Mouse (Mus musculus) C2C12 (cell line): ENCODE results near the gene Ccdc130. TPM values are rescaled to one million over a fixed set of nuclear protein-coding genes. Genes with fewer than 3 reads are reported as not detected.

ENCODE experiments used
- H3K27me3 ChIP-seq: one replicate; pipeline ENCODE4 v1.6.1; 2011; ENCODE audit not compliant: control insufficient read depth, insufficient read depth, insufficient read length
- H3K36me3 ChIP-seq: one replicate; pipeline ENCODE4 v1.6.1; 2011; ENCODE audit not compliant: control insufficient read depth, insufficient read depth
- H3K4me3 ChIP-seq: one replicate; pipeline ENCODE4 v1.5.1; 2011; ENCODE audit warnings: mild to moderate bottlenecking, control low read depth; ENCODE audit not compliant: poor library complexity, insufficient read depth, severe bottlenecking
- H3K79me2 ChIP-seq: one replicate; pipeline ENCODE4 v1.6.1; 2011; ENCODE audit not compliant: control insufficient read depth, insufficient read depth
- H3K79me3 ChIP-seq: one replicate; pipeline ENCODE4 v1.6.1; 2011; ENCODE audit warnings: low read depth, control low read depth
- H3ac ChIP-seq: one replicate; pipeline ENCODE3; 2011; ENCODE audit warnings: low read depth; ENCODE audit not compliant: control insufficient read depth, insufficient read length
- CEBPB ChIP-seq: IDR thresholded peaks from one replicate; pipeline ENCODE4 v1.6.1; 2011; ENCODE audit warnings: low read depth, mild to moderate bottlenecking, control low read depth, moderate library complexity
- CTCF ChIP-seq: IDR thresholded peaks from one replicate; pipeline ENCODE4 v1.5.1; 2011; ENCODE audit not compliant: control insufficient read depth, insufficient read depth, insufficient read length
- FOSL1 ChIP-seq: IDR thresholded peaks from one replicate; pipeline ENCODE4 v1.8.0; 2011; ENCODE audit warnings: mild to moderate bottlenecking, low read length; ENCODE audit not compliant: poor library complexity, insufficient read depth, severe bottlenecking
- MAX ChIP-seq: IDR thresholded peaks from one replicate; pipeline ENCODE4 v1.6.1; 2011; ENCODE audit warnings: mild to moderate bottlenecking, control low read depth
- MYOD1 ChIP-seq: IDR thresholded peaks from one replicate; pipeline ENCODE4 v1.6.1; 2011; ENCODE audit warnings: low read depth; ENCODE audit not compliant: control insufficient read depth, insufficient read length
- MYOG ChIP-seq: IDR thresholded peaks from one replicate; pipeline ENCODE4 v1.6.1; 2011; ENCODE audit not compliant: control insufficient read depth, insufficient read length; ENCODE audit errors: extremely low read depth
- USF1 ChIP-seq: IDR thresholded peaks from one replicate; pipeline ENCODE4 v1.6.1; 2011; ENCODE audit warnings: low read depth, mild to moderate bottlenecking, control low read depth, moderate library complexity
- microRNA-seq: library from miRNA; unstranded; fragments of <30 nt; microRNA quantifications from one replicate; pipeline ENCODE4, GENCODE M21; 2019; ENCODE audit warnings: borderline microRNAs expressed
- polyA plus RNA-seq: library from polyadenylated mRNA; unstranded; fragments of >200 nt; fragmentation: generic; extraction: Trizol; gene quantifications from one replicate; pipeline ENCODE4 v1.2.1, GENCODE M21; 2012; ENCODE audit warnings: missing spikeins

Gene Ccdc130
- polyA plus RNA-seq, 1 experiment = 16.1 TPM

- H3K4me3 ChIP-seq = no peak overlapping the region
- no peak for TF ChIP-seq MYOG
- TF ChIP-seq MYOD1 = peak; percentile 54
- peak; percentile 25 for TF ChIP-seq CTCF
- no peak for TF ChIP-seq USF1
- no peak for TF ChIP-seq MAX
- no peak for TF ChIP-seq CEBPB
- no peak for TF ChIP-seq FOSL1
- H3K36me3 ChIP-seq = peaks cover 68% of the 10 kb centered on the region
- no peaks in the 10 kb centered on the region for H3K27me3 ChIP-seq
- no peak overlapping the region for H3ac ChIP-seq
- H3K79me2 ChIP-seq = peaks cover 41% of the 10 kb centered on the region
- peaks cover 31% of the 10 kb centered on the region for H3K79me3 ChIP-seq
Observed at GRCm38 (mm10) chr8:84210167-84210791, 59.9 kb downstream of the Ccdc130 start.

DNA sequence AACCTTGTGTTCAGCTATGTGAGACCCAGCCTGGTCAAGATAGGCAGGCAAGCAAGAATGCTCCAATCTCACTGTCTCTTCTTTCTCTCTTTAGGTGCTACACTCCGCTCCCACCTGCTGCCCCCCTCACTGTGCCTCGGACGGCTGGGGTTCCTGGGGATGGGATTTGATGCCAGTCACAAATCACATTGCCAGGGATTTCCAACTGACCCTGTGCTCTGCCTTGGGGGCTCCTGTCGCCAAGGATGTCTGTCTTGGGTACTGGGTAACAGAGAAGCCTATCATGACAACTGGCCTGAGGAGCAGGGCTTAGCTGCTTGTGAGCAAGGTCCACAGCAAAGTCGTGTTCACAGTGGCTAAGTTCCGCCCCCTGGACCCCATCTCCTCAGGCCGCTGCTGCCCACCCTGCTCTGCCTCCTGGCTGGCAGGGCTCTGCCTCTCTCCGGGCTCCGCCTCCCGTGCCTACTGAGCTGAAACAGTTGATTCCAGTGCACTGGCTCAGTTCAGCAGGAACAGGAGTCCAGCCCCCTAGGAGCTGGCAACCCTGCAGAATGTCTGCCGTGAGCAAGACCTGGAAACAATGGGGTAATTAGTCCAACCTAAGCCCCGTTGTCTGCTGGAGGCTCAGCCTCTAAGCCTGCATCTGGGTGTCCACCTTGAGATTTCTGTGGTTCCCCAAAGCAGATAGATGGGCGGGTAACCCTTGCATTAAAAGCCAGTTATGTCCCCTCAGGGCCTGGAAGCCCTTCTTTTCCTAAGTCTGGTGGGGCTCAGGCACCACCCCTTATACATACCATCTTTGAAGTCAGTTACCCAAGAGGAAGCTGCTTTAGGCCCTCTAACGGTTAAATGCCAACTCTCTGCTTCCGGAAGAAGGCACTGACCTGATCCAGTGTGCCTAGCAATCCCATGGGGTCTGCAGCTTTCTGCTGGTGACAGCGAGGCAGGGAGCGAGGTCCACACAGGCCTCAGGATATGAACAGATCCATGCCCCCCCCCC lies 61.5 kb downstream of the Ccdc130 start:
- H3K36me3 ChIP-seq = peaks cover 79% of the 10 kb centered on the region
- H3ac ChIP-seq = no peak overlapping the region
- no peak overlapping the region for H3K4me3 ChIP-seq
- no peaks in the 10 kb centered on the region for H3K27me3 ChIP-seq
- peaks cover 57% of the 10 kb centered on the region for H3K79me2 ChIP-seq
- peaks cover 47% of the 10 kb centered on the region for H3K79me3 ChIP-seq
- TF ChIP-seq USF1 (no peak), MAX (no peak), FOSL1 (no peak), CEBPB (no peak), MYOD1 (no peak), MYOG (no peak), CTCF (no peak)

DNA sequence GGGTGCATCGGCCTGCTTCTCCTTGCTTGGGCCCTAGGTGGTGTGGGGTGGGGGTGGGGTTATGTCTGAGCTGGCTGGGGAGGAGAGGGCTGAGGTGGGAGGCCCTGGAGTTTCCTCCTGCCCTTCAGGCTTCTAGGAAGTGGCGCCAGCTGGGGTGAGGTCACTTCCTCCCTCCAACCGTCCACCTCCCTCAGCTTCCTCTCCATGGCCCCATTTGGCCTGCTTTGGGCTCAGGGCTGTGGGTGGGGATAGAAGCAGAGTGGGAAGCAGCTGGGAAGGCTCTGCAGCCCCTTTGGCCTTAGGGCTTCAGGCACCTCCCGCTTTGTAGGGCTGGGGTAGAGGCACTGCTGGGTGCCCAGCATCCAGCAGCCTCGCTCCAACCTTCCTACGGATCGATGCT lies 62.4 kb downstream of the Ccdc130 start:
- peaks cover 66% of the 10 kb centered on the region for H3K79me2 ChIP-seq
- peaks cover 54% of the 10 kb centered on the region for H3K79me3 ChIP-seq
- H3ac ChIP-seq = no peak overlapping the region
- H3K4me3 ChIP-seq = no peak overlapping the region
- no peaks in the 10 kb centered on the region for H3K27me3 ChIP-seq
- TF ChIP-seq MYOG (no peak), MAX (no peak), USF1 (no peak), CTCF (no peak), MYOD1 (no peak), FOSL1 (no peak), CEBPB (no peak)
- H3K36me3 ChIP-seq = peaks cover 82% of the 10 kb centered on the region

Small RNA genes within 50 kb of the gene (microRNA-seq; reads per million reads assigned to microRNA genes)
- gene Mir23a = 79,501 reads per million, percentile 100 among the genes with 10 or more reads in this experiment
- not detected for gene Mir24-2
- 9,935 reads per million, percentile 96 among the genes with 10 or more reads in this experiment for gene Mir27a
- not detected for gene Mir3074-2

Other genes with a start within 250 kb of the Ccdc130 start
- 3.5 TPM for gene Palm3, start 248.9 kb downstream of the Ccdc130 start, polyA plus RNA-seq
- gene Il27ra, start 227.8 kb downstream of the Ccdc130 start, polyA plus RNA-seq = 0.49 TPM
- not detected for gene Rln3, start 225.4 kb downstream of the Ccdc130 start, polyA plus RNA-seq
- gene Gm10643, start 205.2 kb downstream of the Ccdc130 start, polyA plus RNA-seq = 0.49 TPM
- 9.8 TPM for gene Rfx1, start 203.5 kb downstream of the Ccdc130 start, polyA plus RNA-seq
- gene Dcaf15, start 165.6 kb downstream of the Ccdc130 start, polyA plus RNA-seq = 45.2 TPM
- gene Podnl1, start 144.4 kb downstream of the Ccdc130 start, polyA plus RNA-seq = 10.3 TPM
- gene Cc2d1a, start 122.4 kb downstream of the Ccdc130 start, polyA plus RNA-seq = 25.2 TPM
- gene 4930432K21Rik, start 122.4 kb downstream of the Ccdc130 start, polyA plus RNA-seq = 0.61 TPM
- gene Nanos3, start 85.2 kb downstream of the Ccdc130 start, polyA plus RNA-seq = 1.1 TPM
- 10.1 TPM for gene Zswim4, start 33.3 kb downstream of the Ccdc130 start, polyA plus RNA-seq
- 281 TPM for gene D8Ertd738e, start 20.7 kb downstream of the Ccdc130 start, polyA plus RNA-seq
- gene Mri1, start 13.1 kb downstream of the Ccdc130 start, polyA plus RNA-seq = 23.2 TPM
- gene Cacna1a, start 118.1 kb upstream of the Ccdc130 start, polyA plus RNA-seq = 3.1 TPM